Mouse (Mus musculus): ENCODE data around the gene Drosha. TPM values are rescaled to one million over a fixed set of nuclear protein-coding genes. Genes with fewer than 3 reads are reported as not detected.

Gene Drosha
- polyA plus RNA-seq, 1 experiment from 2014 or later = 28.1 TPM

DNA sequence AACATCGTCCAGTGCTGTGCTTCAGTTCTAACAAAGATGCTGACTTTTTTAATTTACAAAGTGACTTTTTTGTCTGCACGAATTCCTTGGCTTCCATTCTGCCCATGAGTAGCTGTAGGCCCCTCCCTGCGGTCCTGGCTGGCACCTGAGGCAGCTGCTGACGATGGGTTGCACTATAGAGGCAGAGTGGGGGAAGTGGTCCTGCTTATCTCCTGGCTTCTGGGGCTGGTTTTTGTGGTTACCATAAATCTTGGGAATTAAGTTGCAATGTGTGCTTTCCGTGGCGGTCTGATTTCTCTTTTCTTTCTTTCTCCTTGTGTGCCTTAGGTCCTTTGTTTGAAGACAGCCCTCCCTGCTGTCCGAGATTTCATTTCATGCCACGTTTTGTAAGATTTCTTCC is 42.7 kb downstream of the Drosha start:
- Histone ChIP-seq H3K4me1 (no peaks in the 10 kb centered on the region), H3K36me3 (peaks cover 6% of the 10 kb centered on the region; the same call in 1 of the 2 replicates), H3K9ac (no peak overlapping the region), H3K27me3 (replicated peaks) (no peaks in the 10 kb centered on the region), H3K4me3 (replicated peaks) (no peak overlapping the region), H3K27ac (no peak overlapping the region), H3K9me3 (no peaks in the 10 kb centered on the region), H3K4me2 (no peak overlapping the region)
- 71% methylated on average over 8 of the region's 8 CpGs for WGBS
- ATAC-seq (ENCODE audit: insufficient read depth, low FRiP score, low read depth) = no peak

DNA sequence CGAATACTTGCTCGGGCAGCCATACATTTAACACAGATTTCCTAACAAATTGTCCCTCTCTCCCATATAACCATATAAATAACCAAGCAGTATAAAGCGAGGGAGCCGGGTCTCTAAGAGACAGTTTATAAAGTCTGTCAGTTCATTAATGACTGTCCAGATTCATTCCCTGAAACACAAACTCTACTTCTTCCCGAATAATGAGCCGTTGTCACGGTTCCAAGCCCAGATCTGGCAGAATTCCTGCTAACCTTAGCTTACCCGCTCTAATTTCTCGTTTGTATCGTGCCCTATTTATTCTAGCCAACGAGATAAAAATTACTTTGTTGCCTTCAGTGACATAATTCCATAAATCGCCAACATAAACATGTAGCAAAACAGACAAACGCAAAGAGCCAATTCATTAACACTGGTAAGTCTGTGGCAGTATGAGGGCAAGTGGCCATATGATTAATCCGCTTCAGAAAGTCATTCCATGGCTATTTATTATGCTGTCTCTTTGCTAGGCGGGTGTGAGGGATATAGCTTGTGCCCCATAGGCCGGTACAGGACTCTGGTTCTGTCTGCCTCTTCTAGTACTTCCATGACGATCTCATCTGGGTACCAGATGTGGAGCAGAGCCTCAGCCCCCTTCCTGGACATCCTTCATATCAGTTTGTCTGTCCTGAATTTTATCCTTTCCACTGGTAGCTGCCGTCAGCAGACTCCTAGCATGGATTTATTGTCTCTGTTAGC is 51.0 kb downstream of the Drosha start:
- Histone ChIP-seq H3K9ac (no peak overlapping the region), H3K4me2 (no peak overlapping the region), H3K27me3 (replicated peaks) (no peaks in the 10 kb centered on the region), H3K4me3 (replicated peaks) (no peak overlapping the region), H3K9me3 (no peaks in the 10 kb centered on the region), H3K36me3 (0 out of 2 replicates have a peak, but pooled peaks cover 5% of the 10 kb centered on the region), H3K4me1 (no peaks in the 10 kb centered on the region), H3K27ac (no peak overlapping the region)
- 59% methylated on average over 18 of the region's 18 CpGs for WGBS
- ATAC-seq (ENCODE audit: insufficient read depth, low FRiP score, low read depth) = no peak; the same call in 1 of the 2 replicates

DNA sequence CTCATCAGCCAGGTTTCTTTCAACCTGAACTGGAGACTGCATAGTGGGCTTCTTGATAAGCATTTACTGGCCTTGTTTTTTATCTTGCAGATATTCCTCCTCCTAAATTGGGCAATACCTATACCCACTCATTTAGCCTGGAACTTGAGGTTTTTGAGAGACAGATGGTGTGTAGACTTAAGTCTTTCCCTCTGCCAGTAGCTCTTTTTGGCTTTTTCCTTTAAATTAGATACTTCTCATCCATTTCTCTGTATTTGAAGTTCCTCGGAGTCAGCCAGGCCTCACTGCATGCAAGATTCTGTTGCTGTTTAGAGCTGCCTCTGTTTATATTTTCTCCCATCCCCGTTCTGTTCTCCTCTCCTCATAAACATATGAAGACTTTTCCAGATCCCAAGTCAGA is 51.7 kb downstream of the Drosha start:
- Histone ChIP-seq H3K36me3 (0 out of 2 replicates have a peak, but pooled peaks cover 5% of the 10 kb centered on the region), H3K4me3 (replicated peaks) (no peak overlapping the region), H3K27ac (no peak overlapping the region), H3K4me1 (no peaks in the 10 kb centered on the region), H3K9me3 (no peaks in the 10 kb centered on the region), H3K9ac (no peak overlapping the region), H3K27me3 (replicated peaks) (no peaks in the 10 kb centered on the region), H3K4me2 (no peak overlapping the region)
- no peak for ATAC-seq (ENCODE audit: insufficient read depth, low FRiP score, low read depth)
- WGBS = 68% methylated on average over 2 of the region's 2 CpGs

DNA sequence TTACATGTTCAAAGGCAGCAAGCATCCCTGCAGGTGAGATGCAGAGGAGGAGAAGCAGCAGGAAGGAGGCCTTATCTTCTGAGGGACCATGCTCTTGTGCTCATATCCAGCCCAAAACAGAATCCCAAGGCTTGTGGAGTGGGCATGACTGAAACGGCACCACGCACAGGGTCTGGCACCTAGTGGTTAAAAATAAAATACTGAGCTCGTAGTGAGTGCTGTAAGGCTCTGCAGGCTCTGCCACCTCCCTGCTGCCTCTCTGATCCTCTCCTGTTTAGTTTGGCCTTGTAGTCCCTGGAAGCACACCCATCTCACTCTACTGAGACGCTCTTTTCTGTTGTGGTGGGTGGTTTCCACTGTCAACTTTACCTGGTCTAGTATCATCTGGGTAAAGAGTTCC is 52.3 kb downstream of the Drosha start:
- 93% methylated on average over 4 of the region's 4 CpGs for WGBS
- no peak for ATAC-seq (ENCODE audit: insufficient read depth, low FRiP score, low read depth)
- no peak overlapping the region for H3K4me3 ChIP-seq (replicated peaks)

DNA sequence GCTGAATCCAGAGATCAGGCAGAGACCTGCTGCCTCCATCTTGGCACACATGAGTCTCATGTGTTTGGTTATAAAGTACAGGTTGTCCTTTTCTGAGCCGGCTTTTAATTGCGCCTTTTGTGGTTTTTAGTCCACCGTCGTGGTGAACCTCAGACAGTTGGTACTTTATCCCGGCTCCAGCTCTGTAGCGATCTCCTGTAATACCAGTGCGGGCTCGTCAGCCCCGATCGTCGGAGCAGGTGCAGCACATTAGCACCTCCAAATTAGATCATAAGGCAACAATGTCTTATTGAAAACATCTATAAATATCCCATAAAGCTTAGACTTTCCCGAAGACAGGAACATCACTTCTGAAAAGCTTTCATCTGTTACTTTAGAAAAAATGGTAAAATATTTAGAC is 53.3 kb downstream of the Drosha start:
- ATAC-seq (ENCODE audit: insufficient read depth, low FRiP score, low read depth) = no peak
- 0 out of 2 replicates have a peak, but pooled peaks cover 5% of the 10 kb centered on the region for H3K36me3 ChIP-seq

More for the DNA sequence above, 52.3 kb downstream of the Drosha start:
- H3K36me3 ChIP-seq = 0 out of 2 replicates have a peak, but pooled peaks cover 5% of the 10 kb centered on the region
- H3K9ac ChIP-seq = no peak overlapping the region
- no peak overlapping the region for H3K27ac ChIP-seq
- no peak overlapping the region for H3K4me2 ChIP-seq
- H3K4me1 ChIP-seq = no peaks in the 10 kb centered on the region
- H3K27me3 ChIP-seq (replicated peaks) = no peaks in the 10 kb centered on the region
- no peaks in the 10 kb centered on the region for H3K9me3 ChIP-seq

DNA sequence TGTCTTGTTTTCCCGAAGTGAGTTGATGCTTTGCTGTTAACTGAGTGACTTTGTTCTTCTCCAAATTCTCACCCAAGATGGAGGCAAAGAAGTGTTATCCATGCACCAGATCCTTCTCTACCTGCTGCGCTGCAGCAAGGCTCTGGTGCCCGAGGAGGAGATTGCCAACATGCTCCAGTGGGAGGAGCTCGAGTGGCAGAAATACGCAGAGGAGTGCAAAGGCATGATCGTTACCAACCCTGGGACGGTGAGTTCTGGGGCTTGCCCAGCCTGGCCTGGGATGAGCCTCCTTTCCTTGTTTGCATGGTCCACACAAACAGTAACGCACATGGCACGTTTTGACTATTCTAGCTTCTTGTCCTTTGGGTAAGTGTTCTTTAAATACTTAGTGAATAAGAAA is 54.0 kb downstream of the Drosha start:
- no peak for ATAC-seq (ENCODE audit: insufficient read depth, low FRiP score, low read depth)
- Histone ChIP-seq H3K4me1 (no peaks in the 10 kb centered on the region), H3K9ac (no peak overlapping the region), H3K27me3 (replicated peaks) (no peaks in the 10 kb centered on the region), H3K4me3 (replicated peaks) (no peak overlapping the region), H3K27ac (no peak overlapping the region), H3K36me3 (0 out of 2 replicates have a peak, but pooled peaks cover 5% of the 10 kb centered on the region), H3K9me3 (no peaks in the 10 kb centered on the region), H3K4me2 (no peak overlapping the region)
- WGBS = 89% methylated on average over 9 of the region's 9 CpGs

More for the DNA sequence above, 53.3 kb downstream of the Drosha start:
- Histone ChIP-seq H3K27ac (no peak overlapping the region), H3K9ac (no peak overlapping the region), H3K4me1 (no peaks in the 10 kb centered on the region), H3K4me2 (no peak overlapping the region), H3K4me3 (replicated peaks) (no peak overlapping the region), H3K9me3 (no peaks in the 10 kb centered on the region), H3K27me3 (replicated peaks) (no peaks in the 10 kb centered on the region)
- 89% methylated on average over 12 of the region's 12 CpGs for WGBS

DNA sequence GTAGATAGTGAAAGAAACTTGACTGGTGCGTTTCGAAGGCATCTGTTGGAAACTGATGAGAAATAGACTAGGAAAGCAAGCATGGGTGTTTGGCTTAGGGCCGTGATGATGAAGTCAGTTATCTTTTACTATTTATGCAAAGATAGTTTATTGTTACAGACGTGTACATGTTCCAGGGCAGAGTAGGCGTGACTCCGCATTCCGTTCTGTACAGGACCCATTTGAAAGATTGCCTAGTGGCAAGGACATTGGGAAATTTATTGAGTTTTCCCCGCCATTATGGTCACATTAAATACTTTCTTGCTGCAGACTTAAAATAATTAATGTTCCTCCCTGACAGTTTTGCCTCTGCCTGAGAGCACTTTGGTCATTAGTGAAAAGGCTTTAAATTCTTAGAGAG is 55.3 kb downstream of the Drosha start:
- Histone ChIP-seq H3K27me3 (replicated peaks) (no peaks in the 10 kb centered on the region), H3K36me3 (peaks cover 5% of the 10 kb centered on the region; the same call in 1 of the 2 replicates), H3K4me3 (replicated peaks) (no peak overlapping the region), H3K4me1 (no peaks in the 10 kb centered on the region), H3K27ac (no peak overlapping the region), H3K9me3 (no peaks in the 10 kb centered on the region), H3K9ac (no peak overlapping the region), H3K4me2 (no peak overlapping the region)
- 75% methylated on average over 8 of the region's 8 CpGs for WGBS
- no peak for ATAC-seq (ENCODE audit: insufficient read depth, low FRiP score, low read depth)

DNA sequence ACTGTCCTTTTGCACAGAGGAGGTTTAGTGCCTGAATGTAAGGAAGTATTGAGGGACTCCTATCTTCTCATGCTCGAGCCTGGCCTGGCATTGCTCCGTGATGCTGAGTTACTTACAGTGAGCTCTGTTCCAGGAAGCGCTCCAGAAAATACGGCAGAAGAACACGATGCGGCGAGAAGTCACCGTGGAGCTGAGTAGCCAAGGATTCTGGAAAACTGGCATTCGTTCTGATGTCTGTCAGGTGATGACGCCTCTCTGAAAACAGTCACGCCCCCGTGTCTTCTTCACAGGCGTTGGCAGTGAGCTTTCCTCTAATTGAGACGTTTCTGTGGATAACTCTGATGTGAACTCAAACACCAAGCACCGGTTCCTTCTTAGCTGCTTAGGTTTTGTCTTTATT is 60.2 kb downstream of the Drosha start:
- Histone ChIP-seq H3K36me3 (peaks cover 8% of the 10 kb centered on the region), H3K4me2 (no peak overlapping the region), H3K9me3 (no peaks in the 10 kb centered on the region), H3K27me3 (replicated peaks) (no peaks in the 10 kb centered on the region), H3K27ac (no peak overlapping the region), H3K9ac (no peak overlapping the region), H3K4me1 (no peaks in the 10 kb centered on the region), H3K4me3 (replicated peaks) (no peak overlapping the region)
- 88% methylated on average over 15 of the region's 15 CpGs for WGBS
- ATAC-seq (ENCODE audit: insufficient read depth, low FRiP score, low read depth) = no peak

DNA sequence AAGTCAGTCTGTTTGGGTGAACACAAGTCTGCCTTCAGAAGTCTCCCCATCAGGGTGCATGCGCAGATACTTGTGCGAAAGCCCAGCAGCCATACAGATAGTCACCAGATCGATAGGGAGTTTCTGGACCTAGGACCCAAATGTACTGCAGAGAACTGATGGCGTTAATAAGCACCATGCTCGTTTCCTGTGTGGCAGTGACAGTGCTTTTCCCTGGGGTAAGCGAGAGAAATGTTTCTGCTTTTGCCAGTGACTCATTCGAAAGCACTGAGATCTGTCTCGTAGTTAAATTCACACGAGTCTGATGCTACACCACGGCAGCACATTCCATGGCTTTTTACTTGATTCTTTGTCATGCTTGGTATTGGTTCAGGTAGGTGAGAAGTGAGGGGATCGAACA is 60.7 kb downstream of the Drosha start:
- ATAC-seq (ENCODE audit: insufficient read depth, low FRiP score, low read depth) = no peak
- no peak overlapping the region for H3K9ac ChIP-seq
- 94% methylated on average over 11 of the region's 11 CpGs for WGBS
- no peaks in the 10 kb centered on the region for H3K4me1 ChIP-seq
- H3K36me3 ChIP-seq = peaks cover 8% of the 10 kb centered on the region
- H3K9me3 ChIP-seq = no peaks in the 10 kb centered on the region
- H3K4me2 ChIP-seq = no peak overlapping the region
- H3K4me3 ChIP-seq (replicated peaks) = no peak overlapping the region
- H3K27ac ChIP-seq = no peak overlapping the region
- H3K27me3 ChIP-seq (replicated peaks) = no peaks in the 10 kb centered on the region

DNA sequence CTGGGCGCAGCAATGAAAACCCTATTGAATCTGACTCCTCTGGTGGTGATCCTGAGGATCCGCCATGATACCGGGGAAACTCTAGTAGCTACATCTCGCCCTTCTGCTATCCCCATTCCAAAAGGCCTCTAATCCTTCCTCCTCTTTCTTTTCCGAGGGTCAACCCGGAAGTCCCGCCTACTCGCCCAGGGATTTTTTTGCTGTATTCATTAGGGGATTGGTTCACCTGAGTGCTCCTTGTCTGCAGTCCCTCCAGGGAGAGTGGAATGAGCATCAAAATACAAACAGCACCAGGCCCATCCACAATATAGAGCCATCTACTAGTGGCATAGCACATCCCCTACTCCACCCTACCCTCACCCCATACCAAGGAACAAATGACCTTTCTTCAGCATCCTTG is 62.6 kb downstream of the Drosha start:
- H3K4me3 ChIP-seq (replicated peaks) = no peak overlapping the region
- no peak for ATAC-seq (ENCODE audit: insufficient read depth, low FRiP score, low read depth)
- H3K9me3 ChIP-seq = no peaks in the 10 kb centered on the region
- no peaks in the 10 kb centered on the region for H3K27me3 ChIP-seq (replicated peaks)
- no peak overlapping the region for H3K9ac ChIP-seq
- no peaks in the 10 kb centered on the region for H3K4me1 ChIP-seq
- WGBS = 88% methylated on average over 8 of the region's 8 CpGs
- H3K4me2 ChIP-seq = no peak overlapping the region
- H3K36me3 ChIP-seq = peaks cover 12% of the 10 kb centered on the region
- H3K27ac ChIP-seq = no peak overlapping the region

DNA sequence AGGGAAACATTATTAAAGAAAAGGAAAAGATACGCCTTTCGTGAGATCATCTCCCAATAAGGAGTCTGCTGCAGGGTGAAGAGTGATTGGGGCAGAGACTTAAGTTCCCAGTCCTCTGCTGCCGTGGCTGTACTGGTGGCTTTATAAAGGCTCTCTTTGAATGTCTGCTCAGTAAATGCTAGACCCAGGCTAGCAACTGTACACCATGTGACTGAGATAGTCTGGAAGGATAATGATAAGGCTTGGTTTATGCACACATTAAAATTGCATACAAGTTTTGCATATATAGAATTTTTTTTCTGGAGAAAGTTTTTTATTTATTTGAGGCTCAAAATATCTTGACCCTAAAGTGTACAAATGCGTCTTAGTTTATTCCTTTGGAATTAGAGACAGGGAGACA is 63.7 kb downstream of the Drosha start:
- WGBS = 89% methylated on average over 4 of the region's 4 CpGs

DNA sequence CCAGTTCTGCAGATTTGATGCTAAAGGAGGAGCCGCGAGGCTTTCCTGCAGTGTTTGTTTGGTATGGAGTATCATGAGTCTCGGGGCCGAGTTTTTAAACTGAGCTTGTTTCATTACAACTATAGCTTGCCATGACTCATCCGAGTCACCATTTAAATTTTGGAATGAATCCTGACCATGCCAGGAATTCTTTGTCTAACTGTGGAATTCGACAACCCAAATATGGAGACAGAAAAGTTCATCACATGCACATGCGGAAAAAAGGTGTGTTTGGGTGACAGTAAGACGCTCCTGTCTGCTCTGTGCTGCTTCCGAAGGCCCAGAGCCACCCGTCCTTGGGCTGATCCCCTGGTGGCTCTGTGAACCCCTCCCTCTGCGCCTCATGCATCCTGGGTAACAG is 65.3 kb downstream of the Drosha start:
- H3K4me3 ChIP-seq (replicated peaks) = no peak overlapping the region
- no peak overlapping the region for H3K27ac ChIP-seq
- no peak overlapping the region for H3K4me2 ChIP-seq
- H3K4me1 ChIP-seq = no peaks in the 10 kb centered on the region
- peaks cover 12% of the 10 kb centered on the region for H3K36me3 ChIP-seq
- WGBS = 89% methylated on average over 11 of the region's 11 CpGs
- no peaks in the 10 kb centered on the region for H3K9me3 ChIP-seq
- H3K9ac ChIP-seq = no peak overlapping the region
- H3K27me3 ChIP-seq (replicated peaks) = no peaks in the 10 kb centered on the region
- ATAC-seq (ENCODE audit: insufficient read depth, low FRiP score, low read depth) = no peak

More for the DNA sequence above, 63.7 kb downstream of the Drosha start:
- no peaks in the 10 kb centered on the region for H3K4me1 ChIP-seq
- H3K36me3 ChIP-seq = peaks cover 12% of the 10 kb centered on the region
- no peaks in the 10 kb centered on the region for H3K9me3 ChIP-seq
- no peak for ATAC-seq (ENCODE audit: insufficient read depth, low FRiP score, low read depth)
- no peak overlapping the region for H3K4me2 ChIP-seq
- no peak overlapping the region for H3K4me3 ChIP-seq (replicated peaks)
- H3K27me3 ChIP-seq (replicated peaks) = no peaks in the 10 kb centered on the region
- H3K27ac ChIP-seq = no peak overlapping the region
- H3K9ac ChIP-seq = no peak overlapping the region

Measured in stomach, embryonic 15.5 days (tissue).